Mouse (Mus musculus) liver, embryonic 16.5 days (tissue): Measurements from ENCODE around the gene Sipa1l1. TPM values are rescaled to one million over a fixed set of nuclear protein-coding genes. Genes with fewer than 3 reads are reported as not detected.

Experiments
- ATAC-seq: fragments of 200-750 bp; cut with Nextera tagmentation; 2 replicates; pipeline ENCODE4 v1.8.0; 2017; ENCODE audit warnings: low read depth, mild to moderate bottlenecking, moderate number of reproducible peaks, moderate library complexity
- H3K27ac ChIP-seq: fragments of 300-500 bp; sonication (generic); 2 replicates; pipeline ENCODE4 v1.5.1; 2014; ENCODE audit warnings: mild to moderate bottlenecking, low read length
- H3K27me3 ChIP-seq: fragments of 300-500 bp; sonication (generic); 2 replicates; pipeline ENCODE4 v1.6.1; 2014; ENCODE audit warnings: low read depth, low read length, mixed read lengths; ENCODE audit not compliant: control insufficient read depth, insufficient read depth
- H3K36me3 ChIP-seq: fragments of 300-500 bp; sonication (generic); 2 replicates; pipeline ENCODE4 v1.6.1; 2014; ENCODE audit warnings: mild to moderate bottlenecking; ENCODE audit not compliant: control insufficient read depth, insufficient read depth
- H3K4me1 ChIP-seq: fragments of 300-500 bp; sonication (generic); 2 replicates; pipeline ENCODE4 v1.6.1; 2014; ENCODE audit warnings: low read depth, low read length, mixed read lengths; ENCODE audit not compliant: control insufficient read depth
- H3K4me2 ChIP-seq: fragments of 300-500 bp; sonication (generic); 2 replicates; pipeline ENCODE4 v1.6.1; 2014; ENCODE audit warnings: low read depth, low read length, mixed read lengths
- H3K4me3 ChIP-seq: fragments of 300-500 bp; sonication (generic); 2 replicates; pipeline ENCODE4 v1.5.1; 2014; ENCODE audit warnings: low read depth, mild to moderate bottlenecking, low read length
- H3K9ac ChIP-seq: fragments of 300-500 bp; sonication (generic); 2 replicates; pipeline ENCODE4 v1.6.1; 2014; ENCODE audit warnings: low read depth, low read length
- H3K9me3 ChIP-seq: fragments of 300-500 bp; sonication (generic); replicated peaks from 2 replicates; pipeline ENCODE4 v1.6.1; 2016; ENCODE audit warnings: low read length; ENCODE audit not compliant: control insufficient read depth
- WGBS: fragments of 180-500 bp; shearing (Covaris S2); extraction: QIAGEN DNeasy Blood & Tissue Kit; methylation state at CpG from one replicate; pipeline ENCODE4 v1.1.7; 2014; ENCODE audit not compliant: insufficient replicate concordance; 5-methylcytosine and 5-hydroxymethylcytosine counted together
- polyA plus RNA-seq: library from polyadenylated mRNA; unstranded; fragments of >200 nt; fragmentation: Nextera tagmentation; extraction: Ambion mirVana; gene quantifications from 2 replicates; pipeline ENCODE4 v1.2.1, GENCODE M21; 2015

The Sipa1l1 gene
- polyA plus RNA-seq, 1 experiment from 2014 or later, result 4.2 TPM

DNA sequence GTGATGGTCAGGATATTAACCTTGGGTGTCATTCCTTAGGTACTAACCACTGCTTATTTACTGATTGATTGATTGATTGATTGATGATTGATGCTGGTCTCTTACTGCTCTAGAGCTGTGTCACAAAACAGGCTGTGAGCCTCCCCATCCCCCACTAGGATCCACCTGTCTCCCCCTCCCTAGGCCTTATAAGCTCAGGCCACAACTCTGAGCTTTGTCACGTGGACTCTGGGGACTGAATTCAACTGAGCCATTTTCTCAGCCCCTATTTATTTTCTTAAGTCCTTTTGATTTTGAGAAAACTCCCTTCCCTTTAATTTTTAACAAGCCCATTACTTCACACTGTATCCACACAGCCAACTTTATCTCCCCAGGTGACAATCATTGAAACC is 287.3 kb downstream of the Sipa1l1 start:
- no peaks in the 10 kb centered on the region; the same call in 1 of the 2 replicates for H3K4me1 ChIP-seq
- H3K27me3 ChIP-seq, result no peaks in the 10 kb centered on the region
- 52% methylated on average over 1 of the region's 1 CpGs for WGBS
- H3K9me3 ChIP-seq, result no peaks in the 10 kb centered on the region
- H3K27ac ChIP-seq, result peak overlapping the region; percentile 52
- H3K4me2 ChIP-seq, result no peak overlapping the region
- no peaks in the 10 kb centered on the region for H3K36me3 ChIP-seq
- H3K9ac ChIP-seq, result no peak overlapping the region
- ATAC-seq, result 0 out of 2 replicates have a peak, but pooled peaks have one; percentile 12
- H3K4me3 ChIP-seq, result no peak overlapping the region

DNA sequence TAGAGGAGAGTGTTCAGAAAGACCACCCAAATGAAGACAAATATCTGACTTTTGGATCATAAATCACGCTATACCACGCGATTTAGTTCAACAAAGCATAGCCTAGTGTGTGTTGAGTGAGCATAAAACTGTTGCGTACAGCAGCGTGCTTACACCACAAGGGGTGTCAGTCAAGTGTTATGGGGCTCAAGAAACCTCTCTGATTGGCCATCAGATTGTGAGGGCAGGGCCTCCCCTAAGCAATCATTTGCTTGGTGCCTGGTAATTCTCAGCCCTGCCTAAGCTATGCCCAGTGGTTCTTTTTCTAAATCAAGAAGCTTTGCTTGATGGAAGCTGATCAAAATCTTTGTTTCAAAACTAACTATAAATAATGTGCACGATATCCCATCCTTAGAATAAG is 288.5 kb downstream of the Sipa1l1 start:
- Histone ChIP-seq H3K27me3 (no peaks in the 10 kb centered on the region), H3K27ac (no peak overlapping the region), H3K36me3 (no peaks in the 10 kb centered on the region), H3K9me3 (no peaks in the 10 kb centered on the region), H3K4me3 (no peak overlapping the region), H3K4me1 (no peaks in the 10 kb centered on the region; the same call in 1 of the 2 replicates), H3K9ac (no peak overlapping the region), H3K4me2 (no peak overlapping the region)
- WGBS, result 75% methylated on average over 6 of the region's 6 CpGs
- no peak for ATAC-seq

DNA sequence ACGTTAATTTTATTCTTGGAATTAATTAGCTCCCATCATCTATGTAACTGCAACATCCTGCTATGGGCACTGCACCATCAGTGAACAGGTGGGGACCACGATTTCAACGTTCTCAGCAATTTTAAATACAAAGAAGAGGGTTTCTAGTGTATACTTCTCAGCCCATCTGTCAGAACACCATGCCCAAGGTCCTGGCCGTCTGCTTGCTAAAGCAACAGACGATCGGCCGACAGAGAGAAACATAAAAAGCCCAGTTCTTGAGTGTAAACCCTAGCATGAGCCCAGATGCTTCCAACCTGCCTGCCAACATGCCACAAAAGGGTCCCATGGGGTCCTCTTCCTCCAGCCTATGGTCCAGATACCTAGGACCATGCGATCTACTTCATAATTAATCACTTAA is 288.9 kb downstream of the Sipa1l1 start:
- no peak overlapping the region for H3K27ac ChIP-seq
- 67% methylated on average over 8 of the region's 8 CpGs for WGBS
- no peaks in the 10 kb centered on the region; the same call in 1 of the 2 replicates for H3K4me1 ChIP-seq
- no peaks in the 10 kb centered on the region for H3K36me3 ChIP-seq
- H3K4me2 ChIP-seq, result no peak overlapping the region
- H3K4me3 ChIP-seq, result no peak overlapping the region
- no peak for ATAC-seq
- no peak overlapping the region for H3K9ac ChIP-seq
- H3K27me3 ChIP-seq, result no peaks in the 10 kb centered on the region
- H3K9me3 ChIP-seq, result no peaks in the 10 kb centered on the region

DNA sequence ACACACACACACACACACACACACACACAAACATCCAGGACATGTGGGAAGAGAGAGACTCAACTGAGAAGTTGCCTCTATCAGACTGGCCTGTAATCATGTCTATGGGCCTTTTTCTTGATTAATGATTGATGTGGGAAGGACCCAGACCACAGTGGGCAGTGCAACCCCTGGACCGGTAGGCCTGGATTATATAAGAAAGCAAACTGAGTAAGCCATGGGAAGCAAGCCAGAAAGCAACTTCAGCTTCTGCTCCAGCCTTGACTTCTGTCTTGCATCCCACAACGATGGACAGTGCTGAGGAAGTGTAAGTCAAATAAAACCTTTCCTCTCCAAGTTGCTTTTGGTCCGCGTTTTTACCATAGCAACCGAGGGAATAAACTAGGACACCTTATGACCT is 298.1 kb downstream of the Sipa1l1 start:
- H3K27me3 ChIP-seq, result no peaks in the 10 kb centered on the region
- 69% methylated on average over 5 of the region's 5 CpGs for WGBS
- no peak for ATAC-seq
- no peak overlapping the region for H3K27ac ChIP-seq
- no peak overlapping the region for H3K9ac ChIP-seq
- no peak overlapping the region for H3K4me2 ChIP-seq
- H3K9me3 ChIP-seq, result no peaks in the 10 kb centered on the region
- no peaks in the 10 kb centered on the region; the same call in 1 of the 2 replicates for H3K4me1 ChIP-seq
- H3K36me3 ChIP-seq, result no peaks in the 10 kb centered on the region
- no peak overlapping the region for H3K4me3 ChIP-seq

DNA sequence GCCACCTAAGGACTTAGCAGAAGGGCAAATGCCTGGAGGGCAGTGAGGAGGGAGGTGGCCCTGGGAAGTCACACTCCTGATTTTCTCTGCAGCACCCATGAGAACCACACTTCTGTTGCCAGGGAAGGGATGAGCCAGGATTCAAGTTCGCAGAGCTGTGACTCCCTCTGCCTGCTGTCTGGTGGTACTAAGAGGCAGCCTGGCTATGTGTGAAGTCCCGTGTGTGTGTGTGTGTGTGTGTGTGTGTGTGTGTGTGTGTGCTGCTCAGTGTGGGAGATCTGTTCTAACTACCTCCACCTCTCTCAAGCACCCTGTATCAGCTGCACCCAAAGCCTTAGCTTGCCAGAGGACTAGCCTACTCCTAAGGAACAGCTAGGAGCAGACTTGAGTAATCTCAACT is 298.5 kb downstream of the Sipa1l1 start:
- 49% methylated on average over 2 of the region's 2 CpGs for WGBS
- ATAC-seq, result no peak

DNA sequence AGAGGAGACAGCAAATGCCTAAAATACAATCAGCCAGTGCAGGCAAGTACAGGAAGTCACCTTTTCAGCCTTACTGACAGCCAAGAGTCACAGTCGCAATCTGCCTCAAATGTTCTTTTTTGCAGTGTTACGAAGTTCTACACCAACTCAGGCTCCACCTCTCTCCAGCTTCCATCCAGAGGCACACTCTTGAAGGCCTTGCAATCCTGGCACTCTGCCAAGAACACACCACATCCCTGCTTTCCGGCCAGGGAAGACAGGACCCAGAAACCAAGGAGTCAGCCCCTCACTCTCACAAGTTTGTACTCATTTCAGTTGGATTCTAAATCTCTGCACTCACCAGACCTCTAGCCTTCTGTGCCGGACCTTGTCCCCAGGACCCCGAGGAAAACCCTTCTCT is 299.3 kb downstream of the Sipa1l1 start:
- Histone ChIP-seq H3K4me2 (no peak overlapping the region), H3K4me3 (no peak overlapping the region), H3K4me1 (no peaks in the 10 kb centered on the region; the same call in 1 of the 2 replicates), H3K9me3 (no peaks in the 10 kb centered on the region), H3K27ac (no peak overlapping the region), H3K9ac (no peak overlapping the region), H3K36me3 (no peaks in the 10 kb centered on the region), H3K27me3 (no peaks in the 10 kb centered on the region)
- ATAC-seq, result no peak
- 42% methylated on average over 5 of the region's 5 CpGs for WGBS

More for the DNA sequence above, 298.5 kb downstream of the Sipa1l1 start:
- H3K4me3 ChIP-seq, result no peak overlapping the region
- no peaks in the 10 kb centered on the region for H3K9me3 ChIP-seq
- H3K9ac ChIP-seq, result no peak overlapping the region
- H3K4me2 ChIP-seq, result no peak overlapping the region
- no peak overlapping the region for H3K27ac ChIP-seq
- H3K4me1 ChIP-seq, result no peaks in the 10 kb centered on the region; the same call in 1 of the 2 replicates
- H3K27me3 ChIP-seq, result no peaks in the 10 kb centered on the region
- no peaks in the 10 kb centered on the region for H3K36me3 ChIP-seq

DNA sequence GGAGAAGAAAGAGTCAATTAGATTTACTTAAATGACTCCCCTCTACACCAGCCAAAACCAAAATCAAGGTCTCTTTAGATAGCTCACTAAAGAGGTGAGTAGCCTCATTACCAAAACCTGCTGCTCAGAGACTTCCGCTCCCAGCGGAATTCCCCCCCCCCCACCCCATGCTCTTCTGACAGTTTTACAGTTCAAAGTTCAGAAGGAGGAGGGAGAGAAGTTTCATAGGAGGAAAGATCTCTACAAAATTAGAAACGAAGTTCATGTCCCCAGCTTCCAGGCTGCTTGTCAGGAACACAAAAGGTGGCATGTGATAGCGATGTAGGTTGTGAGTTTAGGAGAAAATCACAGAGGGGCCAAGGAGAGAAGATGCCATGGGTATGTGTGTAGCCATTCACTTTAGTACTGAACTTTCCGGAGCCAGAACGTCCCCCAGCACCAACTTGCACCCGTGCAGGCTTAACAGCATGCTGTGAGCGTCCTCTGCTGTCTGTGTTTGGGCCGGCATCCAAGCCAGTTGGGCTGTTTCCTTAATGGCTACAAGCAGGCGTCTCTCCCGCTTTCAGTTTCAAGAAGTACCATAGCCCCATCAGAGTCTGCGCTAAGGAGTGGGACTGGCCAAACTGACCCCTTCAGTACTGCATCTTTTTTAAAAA is 300.7 kb downstream of the Sipa1l1 start:
- Histone ChIP-seq H3K36me3 (no peaks in the 10 kb centered on the region), H3K4me1 (no peaks in the 10 kb centered on the region; the same call in 1 of the 2 replicates), H3K4me2 (peak overlapping the region; percentile 57), H3K9ac (peak overlapping the region; percentile 25), H3K27me3 (no peaks in the 10 kb centered on the region), H3K27ac (no peak overlapping the region), H3K9me3 (no peaks in the 10 kb centered on the region), H3K4me3 (peak overlapping the region; percentile 57)
- 3% methylated on average over 12 of the region's 12 CpGs for WGBS
- peak; percentile 70 for ATAC-seq

DNA sequence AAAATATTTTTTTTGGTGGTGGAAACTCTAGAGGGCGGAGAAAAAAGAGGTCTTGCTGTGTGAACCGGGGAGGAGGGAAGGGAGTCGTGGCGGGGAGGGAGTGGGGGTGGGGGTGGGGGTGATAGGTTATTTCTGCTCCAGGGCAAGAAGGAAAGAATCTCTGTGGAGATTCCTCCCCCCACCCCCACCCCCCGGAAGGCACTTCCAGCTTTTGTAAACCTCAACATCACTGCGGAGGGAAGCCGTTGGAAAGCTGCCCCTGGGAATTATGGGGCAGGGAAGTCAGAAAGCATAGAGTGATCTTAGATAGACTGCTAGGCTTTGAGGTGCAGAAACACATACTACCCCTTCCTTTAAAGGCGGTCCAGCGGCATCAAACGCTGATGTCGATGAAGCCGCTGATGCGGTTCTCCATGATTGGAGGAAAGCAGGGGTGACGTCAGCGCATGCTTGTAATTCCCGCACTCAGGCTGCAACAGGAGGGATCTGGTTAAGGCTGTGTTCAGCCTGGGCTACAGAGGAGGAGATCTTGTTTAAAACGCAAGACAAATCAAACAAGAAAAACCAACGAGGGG is 301.3 kb downstream of the Sipa1l1 start:
- Histone ChIP-seq H3K27ac (no peak overlapping the region), H3K4me1 (no peaks in the 10 kb centered on the region; the same call in 1 of the 2 replicates), H3K4me2 (peak overlapping the region; percentile 57), H3K9me3 (no peaks in the 10 kb centered on the region), H3K9ac (peak overlapping the region; percentile 25), H3K36me3 (no peaks in the 10 kb centered on the region), H3K27me3 (no peaks in the 10 kb centered on the region), H3K4me3 (peak overlapping the region; percentile 57)
- 2% methylated on average over 18 of the region's 18 CpGs for WGBS
- 0 out of 2 replicates have a peak, but pooled peaks have one; percentile 32 for ATAC-seq

DNA sequence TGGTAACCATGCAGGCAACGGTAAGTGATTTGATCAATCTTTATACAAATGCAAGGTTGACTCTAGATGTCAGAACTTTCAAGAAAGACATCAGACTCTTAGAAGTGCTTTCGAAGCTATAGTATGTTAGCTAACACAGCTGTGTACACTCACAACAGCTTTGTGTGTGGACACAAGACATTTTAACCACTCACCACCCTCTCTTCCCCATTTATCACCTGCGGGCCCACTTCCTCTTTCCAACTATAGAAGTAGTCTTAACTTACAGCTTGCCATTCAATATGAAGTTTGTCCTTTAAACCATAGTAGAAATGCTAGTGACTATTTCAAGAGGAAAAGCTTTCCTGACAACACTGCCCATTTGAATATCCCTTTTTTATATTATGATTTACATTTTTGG is 303.7 kb downstream of the Sipa1l1 start:
- H3K4me1 ChIP-seq, result no peaks in the 10 kb centered on the region; the same call in 1 of the 2 replicates
- H3K4me2 ChIP-seq, result no peak overlapping the region
- H3K9ac ChIP-seq, result no peak overlapping the region
- H3K4me3 ChIP-seq, result no peak overlapping the region
- H3K9me3 ChIP-seq, result no peaks in the 10 kb centered on the region
- no peak for ATAC-seq
- no peak overlapping the region for H3K27ac ChIP-seq
- H3K36me3 ChIP-seq, result no peaks in the 10 kb centered on the region
- H3K27me3 ChIP-seq, result no peaks in the 10 kb centered on the region
- WGBS, result 53% methylated on average over 3 of the region's 3 CpGs
